Mouse (Mus musculus) erythroblast, embryonic 14.5 days (primary cell): Measurements from ENCODE around the gene Fzd7.

ENCODE experiments used
- GATA1 ChIP-seq: IDR thresholded peaks from 2 replicates; pipeline ENCODE4 v1.6.1; 2012; ENCODE audit warnings: low read length, inconsistent platforms, mixed read lengths
- TAL1 ChIP-seq: IDR thresholded peaks from 3 replicates; pipeline ENCODE4 v1.6.1; 2012; ENCODE audit warnings: low read length, inconsistent platforms, mixed read lengths

GRCm38 (mm10) chr1:59439252-59439651, 43.0 kb upstream of the Fzd7 start:
- no peak for TF ChIP-seq GATA1
- TF ChIP-seq TAL1, result no peak
